Mouse (Mus musculus) limb, embryonic 11.5 days (tissue): ENCODE measurements around the gene Cul9. TPM values are rescaled to one million over a fixed set of nuclear protein-coding genes. Genes with fewer than 3 reads are reported as not detected.

Experiments
- ATAC-seq: fragments of 200-750 bp; cut with Nextera tagmentation; 2 replicates; pipeline ENCODE4 v1.8.0; 2017; ENCODE audit warnings: low read depth; ENCODE audit not compliant: insufficient number of reproducible peaks, low FRiP score, low TSS enrichment
- DNase-seq: peaks from one replicate; pipeline ENCODE4 v3.0.0-alpha.2; 2015; ENCODE audit warnings: low spot score
- H3K27ac ChIP-seq: fragments of 300-500 bp; sonication (generic); replicated peaks from 2 replicates; pipeline ENCODE4 v1.5.1; 2014; ENCODE audit warnings: low read depth, mild to moderate bottlenecking, low read length
- H3K27me3 ChIP-seq: fragments of 300-500 bp; sonication (generic); 2 replicates; pipeline ENCODE4 v1.6.1; 2014; ENCODE audit warnings: mild to moderate bottlenecking, low read length, mixed read lengths; ENCODE audit not compliant: control insufficient read depth, insufficient read depth
- H3K36me3 ChIP-seq: fragments of 300-500 bp; sonication (generic); 2 replicates; pipeline ENCODE4 v1.6.1; 2014; ENCODE audit warnings: mild to moderate bottlenecking, low read length, moderate library complexity, mixed read lengths; ENCODE audit not compliant: control insufficient read depth, insufficient read depth
- H3K4me1 ChIP-seq: fragments of 300-500 bp; sonication (generic); 2 replicates; pipeline ENCODE4 v1.6.1; 2014; ENCODE audit warnings: low read length, mixed read lengths; ENCODE audit not compliant: control insufficient read depth, insufficient read depth
- H3K4me2 ChIP-seq: fragments of 300-500 bp; sonication (generic); 2 replicates; pipeline ENCODE4 v1.6.1; 2014; ENCODE audit warnings: low read depth, mild to moderate bottlenecking, moderate library complexity; ENCODE audit not compliant: severe bottlenecking
- H3K4me3 ChIP-seq: fragments of 300-500 bp; sonication (generic); 2 replicates; pipeline ENCODE4 v1.5.1; 2014; ENCODE audit warnings: low read depth, low read length
- H3K9ac ChIP-seq: fragments of 300-500 bp; sonication (generic); 2 replicates; pipeline ENCODE4 v1.6.1; 2014; ENCODE audit warnings: mild to moderate bottlenecking, low read length
- H3K9me3 ChIP-seq: fragments of 300-500 bp; sonication (generic); 2 replicates; pipeline ENCODE4 v1.6.1; 2016; ENCODE audit warnings: low read length; ENCODE audit not compliant: control insufficient read depth
- WGBS: fragments of 180-500 bp; shearing (Covaris S2); extraction: QIAGEN DNeasy Blood & Tissue Kit; methylation state at CpG from one replicate; pipeline ENCODE4 v1.1.7; 2014; 5-methylcytosine and 5-hydroxymethylcytosine counted together
- polyA plus RNA-seq: library from polyadenylated mRNA; unstranded; fragments of >200 nt; fragmentation: Nextera tagmentation; extraction: Ambion mirVana; gene quantifications from 2 replicates; pipeline ENCODE4 v1.2.1, GENCODE M21; 2014

Gene Cul9
- polyA plus RNA-seq, 1 experiment from 2014 or later = 3.9 TPM

DNA sequence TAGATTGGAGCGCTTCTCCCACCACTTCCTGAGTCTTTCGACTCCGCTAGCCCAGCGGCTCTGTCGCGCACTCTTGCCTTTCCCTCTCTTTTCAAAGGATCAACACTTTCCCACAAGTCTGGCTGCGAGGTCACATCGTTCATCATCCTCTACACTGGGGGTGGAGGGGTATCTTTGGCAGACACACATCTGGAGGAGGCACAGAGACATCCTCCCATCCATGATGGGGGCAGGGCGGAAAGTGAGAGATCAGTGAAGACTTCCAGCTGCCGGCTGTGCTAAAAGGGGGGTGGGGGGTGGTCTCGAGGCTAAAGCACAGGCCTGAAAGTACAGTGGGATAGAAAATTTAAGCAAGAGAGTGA lies 10.4 kb upstream of the Cul9 start:
- peak overlapping the region; percentile 85 for H3K27ac ChIP-seq
- peaks cover 27% of the 10 kb centered on the region for H3K4me1 ChIP-seq
- H3K4me2 ChIP-seq = peak overlapping the region; percentile 72
- H3K27me3 ChIP-seq = no peaks in the 10 kb centered on the region
- ATAC-seq (peak; percentile 17; the same call in 1 of the 2 replicates), DNase-seq (no peak)
- H3K4me3 ChIP-seq = peak overlapping the region; percentile 95
- 0% methylated on average over 11 of the region's 11 CpGs for WGBS
- peak overlapping the region; percentile 48; the same call in 1 of the 2 replicates for H3K9ac ChIP-seq
- no peaks in the 10 kb centered on the region for H3K9me3 ChIP-seq
- H3K36me3 ChIP-seq = peaks cover 4% of the 10 kb centered on the region

DNA sequence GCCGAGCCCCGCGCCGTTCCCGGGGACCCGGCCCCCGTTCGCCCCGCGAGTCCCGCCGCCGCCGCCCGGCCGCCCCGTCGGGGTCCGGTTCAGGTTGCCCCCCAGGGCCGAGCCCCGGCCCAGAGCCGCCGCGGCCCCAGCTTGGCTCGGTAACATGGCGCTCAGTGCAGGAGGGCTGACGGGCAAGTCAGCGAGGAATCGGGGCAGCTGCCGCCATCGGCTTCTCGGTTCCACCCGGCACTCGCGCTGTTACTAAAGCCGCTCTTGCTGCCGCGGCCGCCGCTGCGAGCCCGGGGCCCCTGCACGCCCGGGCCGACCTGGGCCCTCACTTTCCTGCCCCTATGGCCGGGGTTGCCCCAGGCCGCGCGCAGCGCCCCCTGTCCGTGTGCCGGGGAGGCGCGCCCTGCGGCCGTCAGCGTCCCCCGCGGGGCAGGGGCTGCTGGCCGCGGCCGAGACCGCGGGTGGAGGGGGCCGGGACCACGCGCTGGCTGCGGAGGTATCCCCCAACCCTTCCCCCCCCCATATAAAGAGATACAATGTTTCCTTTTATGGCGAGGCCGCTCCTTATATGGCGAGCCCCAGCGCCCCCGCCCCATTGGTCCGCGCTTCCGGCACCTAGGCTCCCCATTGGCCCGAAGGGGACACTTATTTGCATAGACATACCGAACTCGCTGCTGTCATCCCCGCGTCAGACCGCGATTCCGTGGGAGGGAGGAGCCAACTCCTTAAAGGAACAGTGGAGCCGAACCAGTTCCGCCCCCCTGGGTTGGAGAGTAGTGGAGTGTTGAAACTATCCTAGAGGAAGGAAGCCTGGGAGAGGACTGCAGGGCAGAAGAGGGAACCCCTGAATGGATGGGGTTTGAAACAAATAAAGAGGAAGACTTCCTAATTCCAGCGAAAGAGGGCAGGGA lies 9.7 kb upstream of the Cul9 start, which contains the start of gene Srf:
TSS of gene Srf (minus strand) at position 503 of the 911 bp plus-strand sequence.
- WGBS = under 1% methylated on average over 80 of the region's 87 CpGs

GRCm38 (mm10) chr17:46554977-46555672 lies 8.9 kb upstream of the Cul9 start:
- no peaks in the 10 kb centered on the region for H3K9me3 ChIP-seq
- WGBS = under 1% methylated on average over 62 of the region's 75 CpGs
- H3K27ac ChIP-seq = peak overlapping the region; percentile 84
- ATAC-seq (no peak), DNase-seq (peak; percentile 68)
- no peaks in the 10 kb centered on the region for H3K27me3 ChIP-seq
- peaks cover 27% of the 10 kb centered on the region for H3K4me1 ChIP-seq
- peak overlapping the region; percentile 95 for H3K4me2 ChIP-seq
- peak overlapping the region; percentile 97 for H3K9ac ChIP-seq
- H3K4me3 ChIP-seq = peak overlapping the region; percentile 95
- peaks cover 9% of the 10 kb centered on the region for H3K36me3 ChIP-seq

More for the DNA sequence above, 9.7 kb upstream of the Cul9 start, which contains the start of gene Srf:
- peak within 1 kb of the TSS; percentile 95 for H3K4me3 ChIP-seq
- peaks cover 27% of the 10 kb centered on the region for H3K4me1 ChIP-seq
- H3K4me2 ChIP-seq = peak within 1 kb of the TSS; percentile 95
- H3K9me3 ChIP-seq = no peaks in the 10 kb centered on the region
- DNase-seq = peak; percentile 96
- peak within 1 kb of the TSS; percentile 97 for H3K9ac ChIP-seq
- peaks cover 7% of the 10 kb centered on the region for H3K36me3 ChIP-seq
- no peaks in the 10 kb centered on the region for H3K27me3 ChIP-seq
- H3K27ac ChIP-seq = peak within 1 kb of the TSS; percentile 85
- peak; percentile 91 for ATAC-seq

DNA sequence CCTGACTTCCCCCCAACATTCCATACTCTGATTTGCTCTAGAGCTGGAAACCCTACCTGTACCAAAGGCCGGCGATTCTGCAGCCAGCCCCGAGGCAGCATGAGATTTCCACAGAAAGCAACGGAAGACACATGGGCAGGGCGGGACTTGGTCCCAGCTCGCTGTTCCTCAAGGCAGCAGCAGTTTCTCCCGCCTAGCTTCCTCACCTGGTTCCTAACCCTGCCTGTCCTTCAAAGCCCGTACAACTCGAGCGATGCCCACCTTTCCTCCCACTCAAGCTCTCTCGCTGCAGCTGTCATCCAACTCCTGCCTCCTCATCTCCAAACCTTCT lies 8.4 kb upstream of the Cul9 start:
- peak overlapping the region; percentile 95 for H3K4me2 ChIP-seq
- H3K9ac ChIP-seq = peak overlapping the region; percentile 97
- no peaks in the 10 kb centered on the region for H3K27me3 ChIP-seq
- H3K4me1 ChIP-seq = peaks cover 27% of the 10 kb centered on the region
- peaks cover 13% of the 10 kb centered on the region for H3K36me3 ChIP-seq
- no peaks in the 10 kb centered on the region for H3K9me3 ChIP-seq
- ATAC-seq (no peak), DNase-seq (no peak)
- H3K4me3 ChIP-seq = peak overlapping the region; percentile 95
- under 1% methylated on average over 11 of the region's 11 CpGs for WGBS
- no peak overlapping the region for H3K27ac ChIP-seq

- no peaks in the 10 kb centered on the region for H3K9me3 ChIP-seq
- 77% methylated on average over 3 of the region's 3 CpGs for WGBS
- DNase-seq = no peak
- peak overlapping the region; percentile 95 for H3K4me2 ChIP-seq
- no peak for ATAC-seq
- peaks cover 15% of the 10 kb centered on the region for H3K36me3 ChIP-seq
- peaks cover 27% of the 10 kb centered on the region for H3K4me1 ChIP-seq
- H3K27ac ChIP-seq = no peak overlapping the region
- no peaks in the 10 kb centered on the region for H3K27me3 ChIP-seq
- H3K4me3 ChIP-seq = peak overlapping the region; percentile 95
- H3K9ac ChIP-seq = peak overlapping the region; percentile 97; the same call in 1 of the 2 replicates
Observed at GRCm38 (mm10) chr17:46553926-46554325, 7.7 kb upstream of the Cul9 start.

GRCm38 (mm10) chr17:46553469-46553868 lies 7.3 kb upstream of the Cul9 start:
- ATAC-seq (no peak), DNase-seq (no peak)
- H3K9me3 ChIP-seq = no peaks in the 10 kb centered on the region
- H3K9ac ChIP-seq = no peak overlapping the region
- H3K4me3 ChIP-seq = peak overlapping the region; percentile 21
- no peaks in the 10 kb centered on the region for H3K27me3 ChIP-seq
- peaks cover 19% of the 10 kb centered on the region for H3K36me3 ChIP-seq
- H3K4me1 ChIP-seq = peaks cover 31% of the 10 kb centered on the region
- peak overlapping the region; percentile 47; the same call in 1 of the 2 replicates for H3K27ac ChIP-seq
- WGBS = 39% methylated on average over 11 of the region's 11 CpGs
- peak overlapping the region; percentile 95 for H3K4me2 ChIP-seq

GRCm38 (mm10) chr17:46552841-46553423 lies 6.7 kb upstream of the Cul9 start:
- DNase-seq = peak; percentile 83
- Histone ChIP-seq H3K36me3 (peaks cover 21% of the 10 kb centered on the region), H3K9ac (0 out of 2 replicates have a peak overlapping the region, but pooled peaks have one; percentile 4), H3K27me3 (no peaks in the 10 kb centered on the region), H3K4me2 (peak overlapping the region; percentile 95), H3K4me3 (peak overlapping the region; percentile 21), H3K9me3 (no peaks in the 10 kb centered on the region), H3K27ac (peak overlapping the region; percentile 47; the same call in 1 of the 2 replicates), H3K4me1 (peaks cover 35% of the 10 kb centered on the region)
- 2% methylated on average over 24 of the region's 24 CpGs for WGBS
- peak; percentile 61 for ATAC-seq

DNA sequence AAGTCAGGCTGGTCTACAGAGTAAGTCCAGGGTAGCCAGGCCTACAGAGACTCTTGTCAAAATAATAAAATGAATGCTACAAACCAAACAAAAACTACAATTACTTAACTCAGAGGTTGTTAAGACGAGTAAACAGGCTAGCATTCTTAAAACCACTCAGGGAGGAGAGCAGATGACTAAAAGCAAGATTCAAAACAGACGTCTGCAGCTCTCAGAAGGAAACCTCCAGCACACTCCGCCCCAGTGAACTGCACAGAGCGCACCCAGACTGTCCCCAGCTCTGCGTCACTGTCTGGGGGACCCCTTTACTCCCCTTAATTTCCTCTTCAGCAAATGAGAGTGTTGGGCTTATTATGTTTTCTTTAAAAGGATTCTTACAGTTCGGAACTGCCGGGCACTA lies 6.0 kb upstream of the Cul9 start:
- WGBS = 79% methylated on average over 7 of the region's 7 CpGs
- H3K27me3 ChIP-seq = no peaks in the 10 kb centered on the region
- peaks cover 40% of the 10 kb centered on the region for H3K4me1 ChIP-seq
- no peak overlapping the region for H3K9ac ChIP-seq
- no peak overlapping the region for H3K4me3 ChIP-seq
- H3K36me3 ChIP-seq = peaks cover 21% of the 10 kb centered on the region
- no peak overlapping the region for H3K27ac ChIP-seq
- ATAC-seq (no peak), DNase-seq (no peak)
- H3K4me2 ChIP-seq = no peak overlapping the region
- no peaks in the 10 kb centered on the region for H3K9me3 ChIP-seq
